Comparison of ENCODE assay signal across 8 mouse cellular contexts in the genomic region with DNA sequence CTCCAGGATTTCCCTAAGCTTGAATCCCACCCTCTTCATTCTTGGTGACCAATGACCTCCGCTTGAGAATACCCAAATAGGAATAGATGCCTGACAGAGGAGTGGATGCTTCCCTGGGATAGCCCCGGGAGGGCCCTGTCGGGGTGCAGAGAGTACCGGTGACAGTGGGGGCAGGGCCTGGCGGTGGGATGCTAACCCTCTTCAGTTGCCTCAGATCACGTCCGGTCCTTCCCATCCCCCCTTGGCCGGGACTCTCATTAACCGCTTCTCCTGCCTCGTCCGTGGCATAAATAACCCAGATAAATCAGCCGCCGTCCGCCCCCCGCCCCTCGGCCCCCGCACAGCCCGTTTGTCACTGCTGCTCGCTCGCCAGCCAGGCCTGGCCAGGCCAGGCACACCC. TPM values are rescaled to one million over a fixed set of nuclear protein-coding genes. Genes with fewer than 3 reads are reported as not detected.
DNase-seq lines count a peak whose midpoint lies in the region; ATAC-seq and TF ChIP-seq lines count a peak whose summit lies in the region.

No protein-coding gene starts in this region.

- ATAC-seq in kidney, embryonic 14.5 days (ENCODE audit: low FRiP score, low TSS enrichment): peak; percentile 34
- ATAC-seq in hindbrain, postnatal 0 days: no peak
- ATAC-seq in frontal cortex, adult (ENCODE audit: low TSS enrichment): no peak

- no peak for DNase-seq in kidney, adult 2 months
- peak; percentile 75 for DNase-seq in embryo, embryonic 9.5 days (ENCODE audit: extremely low spot score)
- DNase-seq in hindbrain, postnatal 0 days (ENCODE audit: low spot score): no peak
- peak; percentile 81 for DNase-seq in neural tube, embryonic 10.5 days (ENCODE audit: extremely low spot score, low spot score)
- no peak for DNase-seq in urinary bladder, postnatal 36 days (ENCODE audit: low spot score in 2 of 2)
- DNase-seq in right cerebral cortex, postnatal 36 days (ENCODE audit: low spot score in 2 of 2): no peak

- peaks cover 92% of the 10 kb centered on the region for H3K4me1 ChIP-seq in kidney, embryonic 14.5 days (ENCODE audit: control insufficient read depth, insufficient read depth, low read length)
- no peaks in the 10 kb centered on the region for H3K4me1 ChIP-seq in kidney, adult 2 months (ENCODE audit: control insufficient read depth, insufficient read depth, low read length)
- H3K4me1 ChIP-seq in hindbrain, postnatal 0 days (ENCODE audit: insufficient read depth, low read length): peaks cover 55% of the 10 kb centered on the region

- no peak overlapping the region; the same call in 1 of the 2 replicates for H3K4me3 ChIP-seq in kidney, embryonic 14.5 days (ENCODE audit: low read length)
- no peak overlapping the region for H3K4me3 ChIP-seq in kidney, adult 2 months (ENCODE audit: insufficient read depth, low read depth, low read length)
- H3K4me3 ChIP-seq in hindbrain, postnatal 0 days (ENCODE audit: low read length): no peak overlapping the region

- H3K9ac ChIP-seq in kidney, embryonic 14.5 days (ENCODE audit: low read depth, low read length): peak overlapping the region; percentile 31; the same call in 1 of the 2 replicates
- H3K9ac ChIP-seq in hindbrain, postnatal 0 days (replicated peaks; ENCODE audit: low read length): no peak overlapping the region

- H3K27me3 ChIP-seq in kidney, embryonic 14.5 days (ENCODE audit: control insufficient read depth, insufficient read depth, low read length): peaks cover 30% of the 10 kb centered on the region
- H3K27me3 ChIP-seq in kidney, adult 2 months (replicated peaks; ENCODE audit: control insufficient read depth, insufficient read depth, low read length): peaks cover 2% of the 10 kb centered on the region; the same call in 1 of the 2 replicates
- peaks cover 22% of the 10 kb centered on the region for H3K27me3 ChIP-seq in hindbrain, postnatal 0 days (ENCODE audit: insufficient read depth, low read length)

- H3K4me2 ChIP-seq in kidney, embryonic 14.5 days (replicated peaks; ENCODE audit: low read depth, low read length): peak overlapping the region; percentile 37
- H3K4me2 ChIP-seq in hindbrain, postnatal 0 days (ENCODE audit: low read depth, low read length): peak overlapping the region; percentile 33; the same call in 1 of the 2 replicates

- TF ChIP-seq POLR2A in kidney, adult 2 months (IDR thresholded peaks at IDR 0.05; ENCODE audit: low read depth, low read length): no peak

- no peak for TF ChIP-seq CTCF in kidney, adult 2 months (conservative IDR thresholded peaks at IDR 0.05; ENCODE audit: insufficient read depth, insufficient read length, low read depth, low read length)
- TF ChIP-seq CTCF in hindbrain, postnatal 0 days (IDR thresholded peaks at IDR 0.05; ENCODE audit: low read depth): no peak

- WGBS in kidney, embryonic 14.5 days: under 1% methylated on average over 20 of the region's 20 CpGs
- 15% methylated on average over 20 of the region's 20 CpGs for WGBS in kidney, adult 2 months
- WGBS in hindbrain, postnatal 0 days: 12% methylated on average over 20 of the region's 20 CpGs

- peak overlapping the region; percentile 81; the same call in 1 of the 2 replicates for H3K27ac ChIP-seq in kidney, embryonic 14.5 days (ENCODE audit: low read depth, low read length)
- H3K27ac ChIP-seq in kidney, adult 2 months (ENCODE audit: insufficient read depth, low read depth, low read length): no peak overlapping the region
- H3K27ac ChIP-seq in hindbrain, postnatal 0 days: no peak overlapping the region

- no peaks in the 10 kb centered on the region for H3K9me3 ChIP-seq in kidney, embryonic 14.5 days (ENCODE audit: control insufficient read depth, low read length)
- H3K9me3 ChIP-seq in hindbrain, postnatal 0 days (ENCODE audit: low read length): no peaks in the 10 kb centered on the region

- 0 out of 2 replicates have a peak, but pooled peaks cover 3% of the 10 kb centered on the region for H3K36me3 ChIP-seq in kidney, embryonic 14.5 days (ENCODE audit: control insufficient read depth, insufficient read depth, low read length)
- no peaks in the 10 kb centered on the region for H3K36me3 ChIP-seq in kidney, adult 2 months (ENCODE audit: control insufficient read depth, insufficient read depth, low read length)
- H3K36me3 ChIP-seq in hindbrain, postnatal 0 days (ENCODE audit: insufficient read depth, low read length): no peaks in the 10 kb centered on the region

RNA-seq across cellular contexts. Expression of gene Asic4, which starts 3.6 kb away (rescaled TPM):
- 0.32 and 0.41 TPM in 2 replicates for polyA plus RNA-seq in kidney, embryonic 14.5 days (2014; fragmentation: Nextera tagmentation; extraction: Ambion mirVana)
- polyA plus RNA-seq in kidney, adult 2 months (2012; rRNA removed): 0.05 and 0.08 TPM in 2 replicates
- total RNA-seq in hindbrain, postnatal 0 days (2014; rRNA removed): 71.4 and 74.1 TPM in 2 replicates
- polyA plus RNA-seq in hindbrain, postnatal 0 days (2015; fragmentation: Nextera tagmentation; extraction: Ambion mirVana): 17.0 and 21.0 TPM in 2 replicates

RNA-seq across cellular contexts. Expression of gene Gmppa, which starts 10.9 kb away (rescaled TPM):
- 65.2 and 67.6 TPM in 2 replicates for polyA plus RNA-seq in kidney, embryonic 14.5 days (2014; fragmentation: Nextera tagmentation; extraction: Ambion mirVana)
- polyA plus RNA-seq in kidney, adult 2 months (2012; rRNA removed): 82.4 and 95.0 TPM in 2 replicates
- total RNA-seq in hindbrain, postnatal 0 days (2014; rRNA removed): 88.0 and 96.8 TPM in 2 replicates
- polyA plus RNA-seq in hindbrain, postnatal 0 days (2015; fragmentation: Nextera tagmentation; extraction: Ambion mirVana): 59.9 and 63.1 TPM in 2 replicates

RNA-seq across cellular contexts. Expression of gene Chpf, which starts 32.5 kb away (rescaled TPM):
- polyA plus RNA-seq in kidney, embryonic 14.5 days (2014; fragmentation: Nextera tagmentation; extraction: Ambion mirVana): 37.1 and 41.4 TPM in 2 replicates
- 31.6 and 51.9 TPM in 2 replicates for polyA plus RNA-seq in kidney, adult 2 months (2012; rRNA removed)
- total RNA-seq in hindbrain, postnatal 0 days (2014; rRNA removed): 155 and 173 TPM in 2 replicates
- 55.3 and 55.8 TPM in 2 replicates for polyA plus RNA-seq in hindbrain, postnatal 0 days (2015; fragmentation: Nextera tagmentation; extraction: Ambion mirVana)

RNA-seq across cellular contexts. Expression of gene Tmem198, which starts 32.7 kb away (rescaled TPM):
- 0.62 and 1.1 TPM in 2 replicates for polyA plus RNA-seq in kidney, embryonic 14.5 days (2014; fragmentation: Nextera tagmentation; extraction: Ambion mirVana)
- polyA plus RNA-seq in kidney, adult 2 months (2012; rRNA removed): 1.3 and 1.8 TPM in 2 replicates
- total RNA-seq in hindbrain, postnatal 0 days (2014; rRNA removed): 52.7 and 69.3 TPM in 2 replicates
- polyA plus RNA-seq in hindbrain, postnatal 0 days (2015; fragmentation: Nextera tagmentation; extraction: Ambion mirVana): 33.9 and 36.4 TPM in 2 replicates

RNA-seq across cellular contexts. Expression of gene Obsl1, which starts 59.6 kb away (rescaled TPM):
- polyA plus RNA-seq in kidney, embryonic 14.5 days (2014; fragmentation: Nextera tagmentation; extraction: Ambion mirVana): 79.8 and 83.2 TPM in 2 replicates
- polyA plus RNA-seq in kidney, adult 2 months (2012; rRNA removed): 6.4 and 8.9 TPM in 2 replicates
- total RNA-seq in hindbrain, postnatal 0 days (2014; rRNA removed): 52.4 and 62.4 TPM in 2 replicates
- 22.7 and 23.9 TPM in 2 replicates for polyA plus RNA-seq in hindbrain, postnatal 0 days (2015; fragmentation: Nextera tagmentation; extraction: Ambion mirVana)

Comparison
In these comparisons a context has a peak if more than half of its experiments do, and no peak if none do; other contexts are left out.
1. DNase-seq: peak in embryo, embryonic 9.5 days (single experiment) and neural tube, embryonic 10.5 days (single experiment); none in kidney, adult 2 months (single experiment), hindbrain, postnatal 0 days (single experiment), urinary bladder, postnatal 36 days (0 of 2) and right cerebral cortex, postnatal 36 days (0 of 2).
2. RNA of gene Asic4, which starts 3.6 kb away (polyA plus RNA-seq): 17.0 to 21.0 TPM in hindbrain, postnatal 0 days; 0.32 to 0.41 TPM in kidney, embryonic 14.5 days and 0.05 to 0.08 TPM in kidney, adult 2 months; every median in the first group is over 10 times any median in the second.